Mouse (Mus musculus): Measurements from ENCODE around the gene Rrp12.
"Not testable (repeated sequence)": the region's sequence is repeated elsewhere in the genome, so short reads cannot be mapped to it uniquely, and the experiment has no call there.

Gene Rrp12

DNA sequence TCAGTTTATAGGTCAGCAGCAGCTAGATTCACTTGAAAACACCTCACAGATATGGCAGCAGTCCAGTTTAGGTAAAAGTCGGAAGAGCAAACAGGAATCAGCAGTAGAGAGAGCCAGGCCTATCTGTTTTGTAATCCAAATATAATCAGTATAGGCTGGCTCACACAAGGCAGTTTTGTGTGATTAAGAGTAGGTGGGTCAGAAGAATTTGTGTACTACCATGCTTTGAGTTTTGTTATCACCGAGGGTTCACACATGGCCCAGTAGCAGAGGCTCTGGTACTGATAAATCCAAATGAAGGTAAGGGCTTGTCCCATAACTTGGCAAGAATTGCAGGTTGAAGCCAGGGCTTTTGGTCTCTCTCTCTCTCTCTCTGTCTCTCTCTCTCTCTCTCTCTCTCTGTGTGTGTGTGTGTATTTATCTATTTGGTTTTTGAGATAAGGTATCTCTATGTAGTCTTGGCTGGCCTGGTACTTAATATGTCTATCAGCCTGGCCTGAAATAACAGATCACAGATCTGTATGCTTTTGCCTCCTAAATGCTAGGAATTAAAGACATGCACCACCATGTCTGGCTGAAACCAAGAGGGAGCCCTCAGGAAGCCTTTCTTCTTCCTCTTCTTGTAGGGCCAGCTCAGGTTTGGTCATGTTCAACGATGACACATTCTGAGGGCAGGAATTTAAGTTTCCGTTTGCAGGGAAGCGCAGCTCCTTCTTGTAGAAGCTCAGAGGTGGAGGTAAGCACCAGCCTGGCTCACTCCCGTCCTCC lies 10.5 kb upstream of the Rrp12 start:
- DNase-seq (ENCODE audit: low spot score in 2 of 2) = no peak

DNA sequence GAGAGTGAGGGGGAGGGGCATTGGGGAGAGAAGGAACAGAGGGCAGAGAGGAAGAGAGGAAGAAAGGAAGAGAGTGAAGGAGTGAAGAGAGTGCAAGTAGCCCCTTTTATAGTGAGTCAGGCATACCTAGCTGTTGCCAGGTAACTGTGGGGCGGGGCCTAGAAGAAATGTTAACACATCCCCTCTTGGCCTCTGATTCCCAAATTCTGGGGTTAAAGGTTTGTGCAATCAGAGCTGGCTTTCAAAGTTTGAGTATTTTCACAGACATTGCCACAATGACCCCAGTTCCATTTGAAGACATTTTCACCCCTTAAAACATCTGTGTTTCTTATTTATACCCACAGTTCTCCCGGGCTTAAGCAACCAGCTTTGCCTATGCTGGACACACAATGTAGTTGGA lies 9.3 kb upstream of the Rrp12 start:
- DNase-seq (ENCODE audit: low spot score in 2 of 2) = no peak

DNA sequence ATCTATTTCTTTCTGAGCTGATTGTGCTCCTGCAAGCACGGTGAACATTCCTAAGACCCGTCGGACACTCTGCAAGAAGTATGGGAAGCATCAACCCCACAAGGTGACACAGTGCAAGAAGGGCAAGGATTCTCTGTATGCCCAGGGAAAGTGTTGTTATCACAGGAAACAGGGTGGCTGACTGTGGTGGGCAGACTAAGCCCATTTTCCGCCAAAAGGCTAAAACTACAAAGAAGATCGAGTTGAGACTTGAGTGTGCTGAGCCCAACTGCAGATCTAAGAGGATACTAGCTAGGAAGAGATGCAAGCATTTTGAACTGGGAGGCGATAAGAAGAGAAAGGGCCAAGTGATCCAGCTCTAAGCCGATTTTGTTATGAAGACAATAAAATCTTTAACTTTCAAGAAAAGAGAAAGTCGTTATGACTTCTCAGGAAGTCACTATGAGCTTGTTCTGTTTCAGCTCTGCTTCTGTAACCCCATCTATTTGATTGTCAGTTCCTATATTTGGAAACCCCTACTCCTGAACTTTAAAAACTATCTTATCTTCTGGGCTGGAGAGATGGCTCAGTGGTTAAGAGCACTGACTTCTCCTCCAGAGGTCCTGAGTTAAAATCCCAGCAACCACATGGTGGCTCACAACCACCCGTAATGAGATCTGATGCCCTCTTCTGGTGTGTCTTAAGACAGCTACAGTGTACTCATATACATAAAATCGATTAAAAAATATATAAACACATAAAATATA lies 7.0 kb upstream of the Rrp12 start:
- DNase-seq (ENCODE audit: low spot score in 2 of 2) = no peak

DNA sequence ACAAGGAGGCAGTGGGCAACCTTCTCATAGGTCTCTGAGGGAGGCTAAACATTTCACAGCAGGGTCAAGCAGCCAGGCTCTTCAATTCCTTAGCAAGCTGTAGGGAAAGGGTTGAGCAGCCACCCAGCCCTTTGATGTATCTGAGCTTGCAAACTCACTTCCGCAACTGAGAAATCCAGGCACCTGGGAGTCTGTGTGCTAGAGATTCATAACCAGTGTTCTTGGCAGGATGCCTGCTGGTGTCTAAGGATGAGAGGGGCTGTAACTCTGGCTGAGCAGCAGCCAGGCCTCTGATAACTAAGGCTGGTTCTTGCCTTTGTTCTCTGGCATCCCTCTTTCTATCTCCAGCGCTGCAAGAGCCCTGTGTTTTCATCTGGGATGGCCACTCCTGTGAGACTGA lies 5.7 kb upstream of the Rrp12 start:
- no peak for DNase-seq (ENCODE audit: low spot score in 2 of 2)

DNA sequence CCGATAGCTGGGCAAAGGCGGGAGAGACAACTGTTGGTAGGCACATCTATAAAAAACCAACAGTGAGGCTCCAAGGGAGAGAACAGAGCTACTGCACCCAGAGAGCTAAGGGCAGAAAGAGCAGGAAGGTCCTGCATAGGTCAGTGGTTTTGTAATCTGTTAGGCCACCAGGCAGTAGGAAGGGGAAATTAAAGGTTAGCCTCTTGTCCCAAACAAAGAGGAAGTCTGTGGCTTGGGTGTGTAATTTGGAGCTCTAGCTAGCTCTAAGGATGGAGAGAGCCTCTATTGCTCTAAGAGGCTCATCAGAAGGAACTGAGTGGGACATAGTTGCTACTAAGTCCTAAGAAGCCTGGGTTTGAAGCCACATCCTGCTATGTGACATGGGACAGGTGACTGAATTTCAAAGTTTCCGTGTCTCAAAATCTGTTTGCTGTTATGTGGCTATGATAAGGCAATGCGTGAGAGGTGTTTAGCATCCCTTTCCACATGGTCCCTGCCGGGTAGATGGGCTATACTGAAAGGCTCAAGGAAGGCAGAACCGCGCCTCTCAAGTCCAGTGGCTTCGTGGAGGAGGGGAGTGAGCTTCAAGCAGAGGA lies 4.6 kb upstream of the Rrp12 start:
- DNase-seq (ENCODE audit: low spot score in 2 of 2) = no peak

DNA sequence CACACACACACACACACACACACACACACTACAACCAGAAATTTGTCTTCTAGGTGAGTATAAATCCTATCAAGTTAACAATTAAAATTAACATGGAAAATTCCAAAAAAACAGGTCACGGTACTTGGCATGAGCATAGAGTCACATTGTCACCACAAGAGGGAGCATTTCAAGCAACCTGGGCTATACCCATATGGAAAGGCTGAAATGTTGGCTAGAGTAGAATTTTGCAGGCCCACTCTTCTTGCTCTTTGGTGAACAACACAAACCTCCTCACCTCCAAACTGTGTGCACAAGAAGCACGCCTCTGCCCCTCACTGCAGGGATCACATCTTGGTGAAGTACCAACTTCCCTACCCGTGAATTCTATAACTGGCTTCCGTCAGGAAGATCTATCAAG lies 2.9 kb upstream of the Rrp12 start:
- DNase-seq (ENCODE audit: low spot score in 2 of 2) = no peak

DNA sequence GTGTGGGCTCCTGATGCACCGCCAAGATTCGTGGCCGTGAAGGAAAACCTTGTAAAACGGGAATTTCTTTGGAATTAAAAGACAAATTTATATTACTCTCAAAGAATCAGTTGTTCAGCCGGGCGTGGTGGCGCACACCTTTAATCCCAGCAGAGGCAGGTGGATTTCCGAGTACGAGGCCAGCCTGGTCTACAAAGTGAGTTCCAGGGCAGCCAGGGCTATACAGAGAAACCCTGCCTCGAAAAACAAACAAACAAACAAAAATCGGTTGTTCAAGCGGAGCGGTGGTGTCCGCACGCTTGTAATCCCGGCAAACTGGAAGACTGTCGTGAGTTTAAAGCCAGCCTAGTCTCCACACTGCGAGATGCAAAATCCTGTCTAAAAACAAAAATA lies 342 bp upstream of the Rrp12 start:
- no peak for DNase-seq (ENCODE audit: low spot score in 2 of 2)

DNA sequence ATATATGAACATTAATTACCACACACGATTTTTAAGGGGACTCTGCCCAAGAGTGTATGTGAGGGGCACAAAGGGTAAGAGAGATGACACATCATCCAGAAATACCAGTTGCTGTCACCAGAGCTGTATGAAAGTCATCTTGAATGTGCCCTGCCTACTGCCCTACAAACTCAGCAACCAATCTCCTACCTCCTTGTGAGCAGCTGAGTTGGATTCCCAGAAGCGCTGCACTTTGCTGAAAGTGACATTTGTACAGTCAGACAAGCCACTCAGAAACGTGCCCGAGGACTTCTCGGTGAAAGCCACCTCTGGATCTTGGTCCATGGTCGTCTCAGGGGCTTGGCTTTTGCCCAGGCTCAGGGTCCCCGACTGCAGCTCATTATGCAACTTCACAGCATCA lies 1.0 kb downstream of the Rrp12 start:
- DNase-seq (ENCODE audit: low spot score in 2 of 2) = no peak

DNA sequence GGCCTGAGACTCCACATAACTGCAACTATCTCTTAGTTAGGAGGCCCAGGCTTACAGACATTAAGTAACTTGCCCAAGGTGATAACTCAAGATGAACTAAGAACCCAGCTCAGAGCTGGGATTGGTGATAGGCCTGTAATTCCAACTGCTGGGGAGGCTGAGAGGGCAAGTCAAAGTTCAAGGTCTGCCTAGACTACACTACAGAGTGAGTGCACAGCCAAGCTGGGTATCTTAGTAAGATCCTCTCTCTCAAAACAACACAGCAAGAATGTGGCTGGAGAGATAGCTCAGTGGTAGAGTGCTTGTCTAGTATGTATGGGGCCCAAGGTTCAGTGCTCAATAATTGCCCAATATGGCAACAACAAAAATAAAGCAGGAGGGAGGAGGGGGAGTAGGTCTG lies 7.8 kb downstream of the Rrp12 start:
- no peak for DNase-seq (ENCODE audit: low spot score in 2 of 2)

DNA sequence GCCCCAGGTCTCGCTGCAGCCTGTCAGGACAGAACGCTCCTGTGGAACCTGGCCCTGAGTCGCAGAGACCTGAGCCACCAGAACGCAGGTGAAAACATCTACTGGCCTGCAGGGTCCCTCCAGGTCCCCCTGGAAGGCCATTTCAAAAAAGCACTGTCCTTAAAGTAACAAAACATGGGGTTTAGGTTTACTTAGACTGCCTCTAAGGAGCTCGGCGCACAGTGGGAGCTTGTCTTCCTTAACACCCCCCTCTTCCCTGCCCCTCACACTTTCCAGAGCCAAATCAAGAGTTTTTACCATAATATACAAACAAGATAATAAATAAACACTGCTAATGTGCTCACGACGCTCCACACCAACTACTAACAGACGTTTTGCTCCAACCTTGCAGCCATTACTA lies 12.1 kb downstream of the Rrp12 start:
- no peak for DNase-seq (ENCODE audit: low spot score in 2 of 2)

DNA sequence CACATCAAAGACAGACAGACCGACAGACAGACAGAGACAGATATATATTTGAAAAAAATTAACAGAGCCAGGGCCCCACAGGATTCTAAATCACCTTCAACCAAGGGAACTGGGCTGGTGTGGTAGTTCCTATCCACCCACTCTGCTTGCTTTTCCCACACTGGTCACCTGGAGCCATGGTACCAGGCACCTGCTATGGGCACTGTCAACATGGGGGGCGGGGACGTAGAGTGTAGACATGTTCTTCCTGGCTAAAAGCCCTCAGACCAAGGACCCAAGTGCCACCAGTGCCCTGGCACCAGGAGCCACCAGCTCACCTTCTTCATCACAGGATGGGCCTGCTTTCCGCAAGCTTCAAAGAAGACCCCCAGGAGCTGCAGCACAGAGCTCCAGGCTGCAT lies 14.1 kb downstream of the Rrp12 start:
- DNase-seq (ENCODE audit: low spot score in 2 of 2) = no peak

DNA sequence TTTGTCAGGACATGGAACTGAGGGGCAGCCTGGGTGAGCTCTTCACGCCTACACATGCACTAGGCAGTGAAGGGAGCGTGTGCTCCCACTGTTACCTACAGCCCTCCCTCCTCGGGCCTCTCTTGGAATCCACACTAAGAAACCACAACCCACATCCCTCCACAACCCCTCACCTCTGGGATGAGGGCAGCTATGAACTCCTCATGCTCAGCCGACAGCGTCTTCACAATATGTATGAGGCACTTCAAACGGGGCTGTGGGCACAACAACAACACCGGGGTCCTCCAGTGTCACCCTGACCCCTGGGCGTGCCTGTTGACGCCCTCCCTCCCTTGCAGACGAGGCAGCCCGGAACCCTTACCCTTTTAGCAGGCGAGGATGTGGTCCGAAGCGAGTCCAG lies 21.6 kb downstream of the Rrp12 start:
- no peak for DNase-seq (ENCODE audit: low spot score in 2 of 2)

DNA sequence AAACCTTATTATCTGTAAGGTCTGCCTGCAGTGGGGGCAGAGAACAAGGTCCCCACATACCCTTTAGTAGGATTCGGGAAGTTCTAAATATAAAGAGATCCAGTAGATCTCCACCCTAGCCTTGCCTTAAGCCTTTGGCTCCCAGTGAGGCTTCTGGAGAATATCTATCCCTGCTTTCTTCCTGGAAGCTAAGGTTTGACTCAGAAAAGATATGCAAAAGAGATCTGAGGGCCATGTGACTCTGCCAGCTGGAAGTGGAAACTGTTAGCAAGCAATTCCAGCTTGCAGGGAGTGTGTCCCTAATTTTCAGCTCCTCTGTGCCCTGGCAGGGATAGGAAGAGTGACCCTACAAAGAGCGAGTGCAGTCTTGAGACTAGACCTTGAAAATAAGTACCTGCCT lies 23.7 kb downstream of the Rrp12 start:
- peak in 1 of 2 experiments; percentile 21 for DNase-seq (ENCODE audit: low spot score in 2 of 2)

DNA sequence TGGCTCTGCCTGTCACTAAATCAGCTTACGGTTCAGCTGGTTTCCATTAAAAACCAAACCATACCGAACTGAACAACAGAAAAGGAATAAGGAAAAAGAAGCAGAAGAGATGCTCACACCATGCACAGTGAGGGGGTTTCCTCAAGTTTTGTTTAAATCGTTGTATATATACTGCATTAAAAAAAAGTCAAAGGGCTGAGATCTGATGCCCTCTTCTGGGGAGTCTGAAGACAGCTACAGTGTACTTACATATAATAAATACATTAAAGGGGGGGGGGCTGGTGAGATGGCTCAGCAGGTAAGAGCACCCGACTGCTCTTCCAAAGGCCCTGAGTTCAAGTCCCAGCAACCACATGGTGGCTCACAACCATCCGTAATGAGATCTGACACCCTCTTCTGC lies 26.0 kb downstream of the Rrp12 start:
- not testable (repeated sequence) for DNase-seq (ENCODE audit: low spot score in 2 of 2)

DNA sequence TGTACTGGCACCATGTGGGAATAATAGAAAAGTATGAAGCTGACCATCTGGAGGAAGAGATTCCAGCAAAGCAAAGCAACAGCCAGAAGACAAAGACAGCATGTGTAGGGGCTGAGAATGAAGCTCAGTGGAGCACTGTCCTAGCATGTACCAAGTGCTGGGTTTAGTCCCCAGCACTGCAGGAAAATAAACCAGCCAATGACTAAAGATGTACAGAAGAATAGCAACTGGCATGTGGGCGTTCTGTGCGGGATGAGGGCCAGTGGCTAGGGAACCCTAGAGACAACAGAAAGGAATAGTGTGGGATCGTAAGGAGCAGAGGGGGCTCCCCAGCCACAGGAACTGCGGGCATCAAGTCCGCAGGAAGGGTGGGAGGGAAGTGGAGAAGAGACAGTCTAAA lies 26.7 kb downstream of the Rrp12 start:
- peak; percentile 30 to 31 for DNase-seq (ENCODE audit: low spot score in 2 of 2)

DNA sequence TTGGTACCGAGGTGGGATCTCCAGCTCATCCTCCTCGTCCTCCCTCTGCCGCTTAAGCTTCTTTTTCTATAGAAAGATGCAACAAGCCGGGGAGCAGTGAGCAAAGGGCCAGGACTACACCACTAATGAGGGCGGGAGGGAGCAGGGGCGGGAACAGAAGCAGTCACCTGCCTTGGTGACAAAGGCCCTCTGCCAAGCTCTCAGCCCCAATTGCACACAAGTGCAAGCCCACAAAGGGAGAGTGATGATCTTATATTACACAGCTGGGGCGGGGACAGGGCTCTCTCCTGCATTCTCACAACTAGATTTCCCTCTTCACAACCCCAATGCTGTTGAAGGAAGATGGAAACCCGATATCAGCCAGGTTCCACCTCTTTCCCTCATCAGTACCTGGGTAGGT lies 29.3 kb downstream of the Rrp12 start:
- no peak for DNase-seq (ENCODE audit: low spot score in 2 of 2)

DNA sequence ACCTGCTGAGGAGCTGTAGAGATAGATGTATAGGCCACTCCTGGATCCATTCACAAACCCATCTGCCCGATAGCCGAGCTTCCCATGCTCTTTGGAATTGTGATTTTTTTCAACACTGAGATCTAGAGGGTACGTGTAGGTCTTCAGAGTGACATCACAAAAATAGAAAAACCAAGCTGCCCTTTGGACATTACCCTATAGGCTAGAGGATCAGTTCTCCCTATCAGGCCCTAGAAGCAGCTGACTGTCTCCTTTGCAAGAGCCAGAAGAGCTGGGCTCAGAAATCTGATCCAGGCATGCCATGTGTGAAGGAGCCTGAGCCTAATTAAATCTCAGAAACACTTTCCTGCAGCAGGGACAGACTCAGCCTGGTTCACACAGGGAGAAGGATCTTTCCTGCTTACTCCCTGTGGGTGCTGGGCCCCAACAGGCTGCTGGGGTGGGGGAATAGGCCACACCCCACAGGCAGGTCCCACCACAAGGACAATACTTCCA lies 38.1 kb downstream of the Rrp12 start:
- DNase-seq (ENCODE audit: low spot score in 2 of 2) = no peak

DNA sequence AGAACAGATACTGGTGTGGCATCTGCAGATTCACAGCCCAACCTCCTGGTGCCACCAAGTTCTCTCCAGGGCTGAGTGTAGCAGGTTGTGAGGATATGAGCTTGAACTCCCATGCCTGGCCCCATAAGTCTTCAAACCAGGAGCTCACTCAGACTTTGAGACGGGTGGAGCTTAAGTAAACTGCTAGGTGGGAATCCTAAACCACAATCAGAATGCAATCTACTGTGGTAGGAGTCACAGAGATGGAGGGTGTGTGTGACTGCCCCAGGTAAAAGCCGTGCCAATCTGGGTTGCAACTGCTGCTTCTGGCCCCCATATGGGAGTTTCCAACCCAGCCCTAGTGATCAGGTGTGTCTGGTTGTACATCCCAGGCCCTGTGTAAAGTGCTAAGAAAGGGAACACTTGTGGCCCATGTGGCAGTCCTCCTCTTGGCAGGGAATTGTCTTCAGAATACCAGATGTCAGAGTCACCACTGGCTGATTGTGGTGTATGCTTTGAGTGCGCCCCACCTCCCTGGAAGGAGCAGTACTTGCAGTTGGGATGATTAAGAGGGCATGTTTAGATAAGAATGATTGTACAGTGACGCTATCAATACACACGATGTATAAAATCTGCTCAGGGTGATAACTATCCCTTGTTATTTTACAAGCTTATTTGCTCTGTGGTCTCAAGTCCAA lies 38.7 kb downstream of the Rrp12 start:
- no peak for DNase-seq (ENCODE audit: low spot score in 2 of 2)

DNA sequence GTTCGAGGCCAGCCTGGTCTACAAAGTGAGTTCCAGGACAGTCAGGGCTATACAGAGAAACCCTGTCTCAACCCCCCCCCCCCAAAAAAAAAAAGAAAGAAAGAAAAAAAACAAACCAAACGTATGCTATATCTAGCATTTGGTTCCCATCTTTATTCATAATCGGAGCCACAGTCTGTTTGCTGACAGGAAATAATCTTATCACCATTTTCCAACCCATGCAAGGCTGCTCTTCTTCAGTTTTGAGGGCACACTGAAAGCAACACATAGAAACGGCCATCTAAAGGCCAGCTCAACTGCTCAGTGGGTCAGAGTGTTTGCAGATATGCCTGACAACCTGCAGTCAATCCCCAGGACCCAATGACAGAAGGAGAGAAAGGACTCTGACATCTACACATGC lies 43.5 kb downstream of the Rrp12 start:
- no peak for DNase-seq (ENCODE audit: low spot score in 2 of 2)

DNA sequence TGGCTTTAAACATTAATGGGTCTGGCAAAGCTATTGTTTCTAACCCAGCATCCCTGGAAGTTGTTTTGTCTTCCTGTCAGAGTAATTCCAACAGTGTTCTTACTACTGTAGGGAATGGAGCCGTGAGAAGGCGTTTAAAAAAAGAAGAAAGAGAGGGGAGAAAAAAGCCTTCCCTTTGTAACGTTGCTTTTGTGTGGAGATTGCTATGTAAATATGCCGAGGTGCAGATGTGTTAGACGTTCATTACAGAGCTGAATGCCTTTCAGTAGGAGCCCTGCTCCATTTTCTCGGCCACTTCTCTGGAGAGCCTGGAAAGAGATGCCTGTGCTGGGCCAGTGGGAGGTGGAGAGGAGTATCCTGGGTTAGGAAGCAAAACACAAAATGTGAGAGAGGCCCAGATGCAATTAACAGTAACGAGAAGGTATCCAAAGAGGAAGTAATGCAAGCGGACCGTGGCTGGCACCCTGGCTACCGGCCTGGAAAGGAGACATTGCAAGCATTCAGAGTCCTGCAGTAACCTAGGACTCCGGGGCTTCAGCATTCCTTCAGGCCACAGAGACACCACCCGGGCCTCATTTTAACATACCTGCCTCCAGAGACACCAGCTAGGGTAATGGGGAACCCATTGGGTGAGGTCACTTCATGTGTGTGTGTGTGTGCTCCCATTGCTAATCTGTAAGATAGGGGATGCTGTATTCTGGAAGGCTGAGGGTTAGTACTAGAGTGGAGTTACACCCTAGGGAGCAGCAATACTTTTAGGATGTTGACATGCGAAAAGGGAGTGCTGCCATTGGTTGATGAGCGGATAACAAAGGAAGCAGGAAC lies 45.0 kb downstream of the Rrp12 start:
- no peak for DNase-seq (ENCODE audit: low spot score in 2 of 2)

DNA sequence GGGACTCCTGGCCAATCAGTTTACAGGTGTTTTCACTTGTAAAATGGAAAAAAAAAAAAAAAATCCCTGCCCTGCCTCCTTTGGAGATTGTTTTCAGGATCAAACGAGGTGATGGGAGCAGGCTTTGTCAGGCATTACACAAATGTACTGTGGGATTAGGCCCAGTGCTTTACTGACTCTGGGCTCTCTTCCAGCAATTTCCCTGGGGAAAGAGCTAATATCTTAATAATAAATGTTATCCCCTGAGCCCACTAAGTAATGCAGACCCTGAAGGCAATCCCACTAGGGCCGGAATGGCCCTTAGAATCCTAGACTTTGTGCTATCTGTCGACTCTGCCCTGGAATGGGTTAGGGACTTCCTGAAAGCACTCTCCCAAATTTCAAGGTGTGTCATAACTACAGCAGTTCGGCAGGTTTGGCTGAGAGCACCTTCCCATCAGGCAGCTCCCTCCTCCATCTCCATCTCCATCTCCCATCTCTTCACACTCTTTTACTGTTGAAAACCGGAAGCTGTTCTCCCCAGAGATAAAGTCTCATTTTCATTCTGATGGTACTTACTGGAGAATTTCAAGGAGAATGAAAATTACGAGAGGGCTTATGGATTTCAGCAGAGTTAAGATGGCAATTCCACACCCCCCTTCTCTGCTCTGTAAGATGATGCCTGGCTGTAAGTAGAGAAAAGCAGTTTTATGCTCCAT lies 45.8 kb downstream of the Rrp12 start:
- no peak for DNase-seq (ENCODE audit: low spot score in 2 of 2)

Measured in right cerebral cortex, postnatal 36 days (tissue).